Mouse (Mus musculus): Measurements from ENCODE around the gene Olfml1. TPM values are rescaled to one million over a fixed set of nuclear protein-coding genes. Genes with fewer than 3 reads are reported as not detected.

The Olfml1 gene
- total and polyA plus RNA-seq, 3 experiments = not detected

- H3K9me3 ChIP-seq (replicated peaks; ENCODE audit: insufficient read depth, low read length) = no peaks in the 10 kb centered on the region
- TF ChIP-seq TCF12 (IDR thresholded peaks at IDR 0.05; ENCODE audit: low read depth, low read length) = no peak
- TF ChIP-seq GABPA (IDR thresholded peaks at IDR 0.05; ENCODE audit: low read depth, low read length) = no peak
- no peak for TF ChIP-seq ZNF384 (IDR thresholded peaks at IDR 0.05; ENCODE audit: low read depth, low read length)
- no peak for TF ChIP-seq HCFC1 (IDR thresholded peaks at IDR 0.05; ENCODE audit: low read depth, low read length)
- no peak for TF ChIP-seq TBP (IDR thresholded peaks at IDR 0.05; ENCODE audit: low read depth, low read length)
- TF ChIP-seq ZC3H11A (IDR thresholded peaks at IDR 0.05; ENCODE audit: low read depth, low read length) = no peak
- no peak for TF ChIP-seq SMC3 (IDR thresholded peaks at IDR 0.05; ENCODE audit: low read depth, low read length)
- no peak for TF ChIP-seq POLR2AphosphoS5 (IDR thresholded peaks at IDR 0.05; ENCODE audit: borderline replicate concordance, low read depth, low read length)
- no peak for TF ChIP-seq NELFE (IDR thresholded peaks at IDR 0.05; ENCODE audit: low read depth, low read length)
- TF ChIP-seq NRF1 (IDR thresholded peaks at IDR 0.05; ENCODE audit: insufficient read depth, low read depth, low read length, poor library complexity, severe bottlenecking) = no peak
- no peaks in the 10 kb centered on the region for H3K27me3 ChIP-seq (ENCODE audit: control insufficient read depth in 1 of 2, insufficient read depth in 2 of 2, low read length in 2 of 2)
- no peak overlapping the region for H3K4me3 ChIP-seq (ENCODE audit: control insufficient read depth in 1 of 2, insufficient read depth in 1 of 2, low read depth in 2 of 2, low read length in 2 of 2)
- no peaks in the 10 kb centered on the region for H3K79me2 ChIP-seq (ENCODE audit: control insufficient read depth, insufficient read depth, low read length, poor library complexity)
- no peak for DNase-seq (ENCODE audit: low read depth, low spot score)
- H3K27ac ChIP-seq (ENCODE audit: control insufficient read depth, low read depth, low read length) = no peak overlapping the region
- no peaks in the 10 kb centered on the region for H3K36me3 ChIP-seq (ENCODE audit: control insufficient read depth in 1 of 2, insufficient read depth in 2 of 2, low read length in 2 of 2)
- H3K4me1 ChIP-seq (ENCODE audit: control insufficient read depth in 1 of 2, insufficient read depth in 2 of 2, low read length in 2 of 2) = no peaks in the 10 kb centered on the region
- no peak overlapping the region for H3K9ac ChIP-seq (ENCODE audit: control insufficient read depth, low read depth, low read length, poor library complexity, severe bottlenecking)
Observed at GRCm38 (mm10) chr7:107574276-107574675, 7.0 kb downstream of the Olfml1 start.

GRCm38 (mm10) chr7:107592641-107593040 lies 25.4 kb downstream of the Olfml1 start:
- Histone ChIP-seq H3K79me2 (ENCODE audit: control insufficient read depth, insufficient read depth, low read length, poor library complexity) (no peaks in the 10 kb centered on the region), H3K9me3 (replicated peaks; ENCODE audit: insufficient read depth, low read length) (no peaks in the 10 kb centered on the region), H3K36me3 (ENCODE audit: control insufficient read depth in 1 of 2, insufficient read depth in 2 of 2, low read length in 2 of 2) (no peaks in the 10 kb centered on the region), H3K4me1 (ENCODE audit: control insufficient read depth in 1 of 2, insufficient read depth in 2 of 2, low read length in 2 of 2) (no peaks in the 10 kb centered on the region), H3K27ac (ENCODE audit: control insufficient read depth, low read depth, low read length) (no peak overlapping the region), H3K27me3 (ENCODE audit: control insufficient read depth in 1 of 2, insufficient read depth in 2 of 2, low read length in 2 of 2) (no peaks in the 10 kb centered on the region), H3K9ac (ENCODE audit: control insufficient read depth, low read depth, low read length, poor library complexity, severe bottlenecking) (no peak overlapping the region), H3K4me3 (ENCODE audit: control insufficient read depth in 1 of 2, insufficient read depth in 1 of 2, low read depth in 2 of 2, low read length in 2 of 2) (no peak overlapping the region)
- no peak for DNase-seq (ENCODE audit: low read depth, low spot score)
- no peak for TF ChIP-seq MEF2A (IDR thresholded peaks at IDR 0.05; ENCODE audit: extremely low read depth, insufficient replicate concordance, low read depth, low read length, poor library complexity, severe bottlenecking)
- no peak for TF ChIP-seq CTCF (IDR thresholded peaks at IDR 0.05 in 2 of 3, conservative IDR thresholded peaks at IDR 0.05 in 1 of 3; ENCODE audit: control insufficient read depth in 1 of 3, insufficient read depth in 1 of 3, low read depth in 2 of 3, low read length in 3 of 3, poor library complexity in 1 of 3, severe bottlenecking in 1 of 3)
- TF ChIP-seq NELFE (IDR thresholded peaks at IDR 0.05; ENCODE audit: low read depth, low read length) = no peak
- TF ChIP-seq POLR2A (IDR thresholded peaks at IDR 0.05; ENCODE audit: control insufficient read depth in 1 of 2, insufficient read depth in 1 of 2, low read depth in 1 of 2, low read length in 2 of 2, poor library complexity in 1 of 2) = no peak
- TF ChIP-seq MAZ (IDR thresholded peaks at IDR 0.05; ENCODE audit: low read depth, low read length) = no peak
- no peak for TF ChIP-seq POLR2AphosphoS2 (IDR thresholded peaks at IDR 0.05; ENCODE audit: low read length)
- no peak for TF ChIP-seq SMC3 (IDR thresholded peaks at IDR 0.05; ENCODE audit: low read depth, low read length)
- no peak for TF ChIP-seq RAD21 (IDR thresholded peaks at IDR 0.05; ENCODE audit: low read depth, low read length)
- no peak for TF ChIP-seq MAX (IDR thresholded peaks at IDR 0.05; ENCODE audit: low read length)
- no peak for TF ChIP-seq BHLHE40 (IDR thresholded peaks at IDR 0.05; ENCODE audit: borderline replicate concordance, low read depth, low read length)
- no peak for TF ChIP-seq NRF1 (IDR thresholded peaks at IDR 0.05; ENCODE audit: insufficient read depth, low read depth, low read length, poor library complexity, severe bottlenecking)
